Mouse (Mus musculus): ENCODE measurements at regions not wholly inside any gene's neighbourhood (a gene's known extent, or its start where the extent isn't known, plus 50 kb on each side); places are given as distances from the start of the nearest gene placed in this dataset.

DNA sequence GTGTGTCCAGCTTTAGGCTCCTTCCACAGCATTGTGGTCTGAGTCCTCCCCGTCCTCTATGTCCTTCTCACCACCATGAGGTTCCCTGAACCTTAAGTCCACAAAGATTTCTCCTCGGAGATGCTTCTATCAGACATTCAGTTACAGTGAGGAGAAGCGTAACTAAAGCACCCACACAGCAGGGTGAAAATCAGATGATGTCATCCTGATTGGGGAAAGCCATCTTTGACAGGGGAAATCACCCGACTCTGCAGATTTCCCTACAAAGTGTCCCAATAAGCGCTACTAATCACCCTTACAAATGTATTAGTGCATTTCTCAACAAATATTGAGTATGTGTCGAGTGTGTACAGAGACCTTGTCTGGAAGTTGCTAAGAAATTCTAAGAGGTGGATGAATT, 484.8 kb upstream of the Gm19410 start:
- intact Hi-C loops (cut with DNase I), result no loop called here
- DNase-seq (ENCODE audit: low spot score in 2 of 2), result no peak

DNA sequence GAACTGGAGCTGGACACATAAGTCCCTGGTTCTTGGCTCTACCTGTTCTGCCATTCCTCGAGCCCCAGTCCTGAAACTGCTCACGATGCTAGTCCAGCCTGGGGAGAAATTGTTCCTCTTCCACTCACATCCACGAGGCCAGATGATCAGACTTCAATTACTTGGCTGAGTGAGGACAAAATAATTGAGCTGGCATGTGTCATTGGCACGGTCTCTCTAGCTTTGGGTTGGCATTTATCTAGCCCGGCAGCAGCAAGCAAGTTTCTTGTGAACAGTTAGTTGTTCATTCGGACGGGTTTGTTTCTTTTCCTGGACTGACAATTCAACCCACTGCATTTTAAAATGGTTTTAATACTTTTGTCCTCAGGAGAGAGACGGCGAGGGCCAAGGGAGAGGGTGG, 482.2 kb upstream of the Gm19410 start:
- intact Hi-C loops (cut with DNase I), result no loop called here
- no peak for DNase-seq (ENCODE audit: low spot score in 2 of 2)

DNA sequence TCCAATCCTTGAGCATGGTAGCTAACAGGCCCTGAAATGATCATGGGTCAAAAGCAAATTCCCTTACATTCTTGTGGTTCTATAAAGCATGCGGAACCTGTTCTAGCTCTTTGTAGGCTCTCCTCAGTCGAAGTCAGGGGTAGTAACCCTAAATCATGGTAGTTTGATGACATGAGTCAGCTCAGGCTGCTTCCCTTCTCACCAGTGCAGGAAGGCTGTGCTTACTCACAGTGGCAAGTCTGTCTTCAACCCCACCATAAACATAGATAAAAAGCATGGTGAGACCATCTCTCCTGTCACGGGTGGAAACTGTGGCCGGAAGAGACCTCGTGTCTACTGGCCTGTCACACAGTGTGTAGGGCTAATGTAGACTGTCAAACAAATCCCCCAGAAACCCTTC, 476.6 kb upstream of the Gm19410 start:
- intact Hi-C loops (cut with DNase I), result no loop called here
- DNase-seq (ENCODE audit: low spot score in 2 of 2), result no peak

DNA sequence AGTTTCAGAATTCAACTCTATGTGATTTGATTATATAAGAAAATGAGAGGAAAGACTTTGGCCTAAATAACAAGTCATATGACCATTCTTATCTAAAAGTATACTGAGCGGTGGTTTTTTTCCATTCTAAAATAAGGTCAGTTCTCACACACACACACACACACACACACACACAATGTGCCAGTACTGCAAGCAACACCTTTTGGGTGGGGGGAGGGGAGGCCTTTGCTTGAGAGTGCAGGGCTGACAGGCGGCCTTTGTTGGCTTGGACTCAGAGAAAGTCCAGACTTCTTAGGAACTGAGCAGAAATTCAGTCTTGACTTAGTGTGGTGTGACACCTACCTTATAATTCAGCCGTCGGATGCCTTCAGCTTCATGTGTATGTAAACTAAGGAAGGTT, 475.6 kb upstream of the Gm19410 start:
- DNase-seq (ENCODE audit: low spot score in 2 of 2), result no peak
- intact Hi-C loops (cut with DNase I), result no loop called here

DNA sequence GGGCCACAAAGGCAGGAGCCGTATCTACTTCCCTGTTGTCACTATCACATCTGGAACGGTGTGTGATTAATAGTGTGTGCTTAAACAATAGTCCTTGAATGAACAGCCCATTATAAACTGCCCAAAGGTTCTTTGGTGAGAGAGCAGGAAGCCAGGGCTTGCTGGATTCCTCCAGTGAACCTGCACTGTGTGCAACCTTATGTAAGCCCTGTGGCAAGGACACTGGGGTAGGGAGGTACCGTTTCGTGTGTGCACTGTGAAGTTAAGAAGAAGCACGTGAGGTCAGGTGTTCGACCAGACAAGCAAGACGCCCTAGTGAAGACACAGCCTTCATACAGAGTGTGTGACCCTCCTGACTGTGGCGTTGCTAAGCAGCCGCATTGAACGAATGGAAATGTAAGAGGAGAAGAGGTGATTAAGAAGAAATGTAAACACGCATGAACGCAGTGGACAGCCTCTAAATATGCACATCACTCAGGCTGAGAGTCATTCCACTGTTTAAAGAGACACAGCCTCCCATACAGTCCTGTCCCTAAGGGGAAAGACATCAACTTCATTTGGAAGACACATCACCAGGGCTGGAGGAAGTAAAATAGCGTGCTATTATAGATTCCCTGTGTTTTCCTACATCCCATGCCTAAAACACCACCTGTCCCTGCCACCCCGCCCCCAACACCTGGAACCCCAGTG, 472.0 kb upstream of the Gm19410 start:
- no peak for DNase-seq (ENCODE audit: low spot score in 2 of 2)
- intact Hi-C loops (cut with DNase I), result no loop called here

DNA sequence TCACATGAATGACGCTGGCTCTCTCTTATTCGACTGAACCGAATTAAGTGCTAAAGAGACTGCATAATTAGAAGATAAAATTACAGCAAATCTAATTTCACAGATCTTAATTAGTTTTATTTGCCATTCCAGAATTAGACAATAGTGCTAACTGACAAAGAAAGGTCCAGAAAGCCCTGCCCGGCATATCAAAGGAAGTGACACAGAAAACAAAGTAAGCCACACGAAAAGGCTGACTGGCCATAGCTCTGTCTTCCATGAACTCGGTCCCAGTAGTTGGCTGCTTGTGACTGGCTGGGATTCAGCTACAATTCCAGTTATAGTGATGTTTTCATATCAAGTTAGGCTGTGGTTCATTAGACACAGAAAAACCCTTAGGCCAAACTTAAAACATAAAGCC, 468.7 kb upstream of the Gm19410 start:
- intact Hi-C loops (cut with DNase I), result no loop called here

DNA sequence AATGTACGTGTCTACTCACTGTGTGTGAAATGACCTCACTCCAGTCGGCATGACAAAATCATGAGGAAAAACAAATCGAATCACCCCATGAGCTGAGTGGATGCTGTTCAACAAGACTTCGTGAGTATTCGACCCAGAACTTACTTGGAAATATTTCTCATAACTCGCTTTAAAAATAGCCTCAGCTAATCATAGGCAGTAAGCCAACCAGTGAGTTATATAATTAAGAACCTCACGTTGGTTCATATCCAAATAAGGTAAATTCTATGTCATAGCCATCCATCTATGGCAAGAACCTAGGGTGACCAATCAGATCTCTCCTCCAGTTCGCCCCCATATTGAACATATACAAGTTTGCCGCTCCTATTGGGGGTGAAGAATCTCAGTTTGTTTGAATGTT, 466.5 kb upstream of the Gm19410 start:
- DNase-seq (ENCODE audit: low spot score in 2 of 2), result no peak
- intact Hi-C loops (cut with DNase I), result no loop called here

More for the DNA sequence above, 468.7 kb upstream of the Gm19410 start:
- DNase-seq (ENCODE audit: low spot score in 2 of 2), result no peak

DNA sequence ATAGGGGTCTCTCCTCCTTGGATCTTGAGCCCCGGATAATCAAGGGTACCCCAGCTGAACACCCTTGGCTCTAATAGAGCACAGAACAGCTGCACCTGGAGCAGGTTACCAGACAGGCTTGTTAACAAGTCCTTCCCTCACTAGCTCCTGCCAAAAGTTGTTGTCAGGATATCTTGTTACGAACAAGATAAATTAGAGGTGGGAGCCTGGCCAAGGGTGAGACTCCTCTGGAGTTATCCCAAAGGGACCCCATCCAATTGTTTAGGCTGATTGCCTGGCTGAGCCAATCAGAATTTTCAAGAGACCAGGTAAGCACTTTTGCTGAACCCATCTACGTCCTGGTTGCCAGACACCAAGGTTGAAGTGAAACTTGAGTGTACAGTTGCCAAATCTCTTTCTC, 465.2 kb upstream of the Gm19410 start:
- intact Hi-C loops (cut with DNase I), result no loop called here
- no peak for DNase-seq (ENCODE audit: low spot score in 2 of 2)

DNA sequence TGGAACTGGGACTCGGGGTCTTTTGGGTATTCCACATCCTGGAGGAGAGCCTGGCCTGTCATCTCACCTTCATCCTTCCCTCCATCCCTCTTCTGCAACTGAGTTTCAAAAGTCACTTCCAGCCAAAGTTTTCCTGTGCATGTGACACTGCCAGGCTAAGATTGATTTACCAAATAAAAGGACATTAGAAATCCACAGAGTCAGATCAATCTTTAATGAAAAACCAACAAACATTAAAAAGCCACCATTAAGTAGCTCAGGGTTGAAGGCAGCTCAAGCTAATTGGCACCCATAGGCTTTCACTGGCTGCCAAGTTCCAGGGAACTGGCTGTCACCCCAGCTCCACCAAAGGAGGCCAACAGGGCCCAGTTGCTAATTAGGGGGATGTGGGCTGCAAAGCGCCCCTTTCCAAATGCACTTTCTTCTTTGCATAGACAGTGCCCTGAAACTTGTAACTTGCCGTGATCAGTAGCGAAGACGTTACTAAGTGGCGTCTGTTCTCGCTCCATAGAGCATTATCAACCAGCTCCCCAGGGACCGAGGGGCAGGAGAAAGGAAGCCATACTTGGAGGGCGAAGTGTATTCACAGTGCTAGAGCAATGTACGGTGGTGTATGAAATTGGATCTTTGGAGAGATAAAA, 464.6 kb upstream of the Gm19410 start:
- peak in 1 of 2 experiments; percentile 13 for DNase-seq (ENCODE audit: low spot score in 2 of 2)
- intact Hi-C loops (cut with DNase I), result no loop called here

DNA sequence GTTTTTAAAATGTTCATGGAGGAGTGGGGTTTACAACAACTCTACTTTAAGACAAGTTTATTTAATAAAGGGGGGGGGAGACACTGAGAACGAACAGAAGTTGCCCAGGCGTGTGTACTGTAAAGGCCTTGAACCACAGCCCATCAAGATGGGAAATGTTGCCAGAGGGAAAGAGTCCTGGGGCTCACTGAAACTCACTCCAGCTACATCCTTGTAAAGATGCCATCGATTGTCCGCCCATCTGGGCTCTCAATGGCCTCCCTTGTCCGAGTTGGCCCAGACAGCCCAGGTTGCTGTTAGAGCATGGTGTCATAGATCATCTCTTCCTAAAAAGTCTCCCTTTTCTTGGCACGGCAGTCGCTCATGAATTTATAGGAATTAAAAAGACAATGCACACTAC, 462.7 kb upstream of the Gm19410 start:
- intact Hi-C loops (cut with DNase I), result no loop called here
- no peak for DNase-seq (ENCODE audit: low spot score in 2 of 2)

DNA sequence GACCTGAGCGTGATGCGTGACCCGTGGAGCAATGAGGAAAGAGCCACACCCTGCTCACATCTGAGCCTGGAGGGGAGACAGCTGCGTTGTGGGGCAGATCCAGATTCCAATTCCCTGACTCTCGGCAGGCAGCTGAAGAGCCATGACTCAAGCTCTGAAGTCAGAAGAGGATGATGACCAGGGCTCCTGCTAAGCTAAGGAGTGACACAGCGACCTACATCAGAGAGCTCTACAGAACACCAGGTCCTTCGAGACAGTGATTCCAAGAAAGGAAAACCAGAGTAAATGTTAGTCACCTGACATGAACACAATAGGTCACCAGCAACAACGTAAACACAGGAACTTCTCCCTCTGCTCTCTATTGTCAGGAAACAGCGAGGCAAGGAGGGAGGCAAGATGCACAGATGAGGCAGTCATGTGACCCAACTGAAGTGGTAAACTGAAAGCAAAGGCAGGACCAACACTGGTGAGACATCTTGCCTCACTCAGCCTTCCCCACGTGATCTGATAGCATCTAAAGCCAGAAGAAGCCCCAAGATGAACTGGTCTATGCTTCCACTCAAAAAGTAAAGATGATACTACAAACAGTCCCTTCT, 444.2 kb upstream of the Gm19410 start:
- no peak for DNase-seq (ENCODE audit: low spot score in 2 of 2)
- intact Hi-C loops (cut with DNase I), result no loop called here

DNA sequence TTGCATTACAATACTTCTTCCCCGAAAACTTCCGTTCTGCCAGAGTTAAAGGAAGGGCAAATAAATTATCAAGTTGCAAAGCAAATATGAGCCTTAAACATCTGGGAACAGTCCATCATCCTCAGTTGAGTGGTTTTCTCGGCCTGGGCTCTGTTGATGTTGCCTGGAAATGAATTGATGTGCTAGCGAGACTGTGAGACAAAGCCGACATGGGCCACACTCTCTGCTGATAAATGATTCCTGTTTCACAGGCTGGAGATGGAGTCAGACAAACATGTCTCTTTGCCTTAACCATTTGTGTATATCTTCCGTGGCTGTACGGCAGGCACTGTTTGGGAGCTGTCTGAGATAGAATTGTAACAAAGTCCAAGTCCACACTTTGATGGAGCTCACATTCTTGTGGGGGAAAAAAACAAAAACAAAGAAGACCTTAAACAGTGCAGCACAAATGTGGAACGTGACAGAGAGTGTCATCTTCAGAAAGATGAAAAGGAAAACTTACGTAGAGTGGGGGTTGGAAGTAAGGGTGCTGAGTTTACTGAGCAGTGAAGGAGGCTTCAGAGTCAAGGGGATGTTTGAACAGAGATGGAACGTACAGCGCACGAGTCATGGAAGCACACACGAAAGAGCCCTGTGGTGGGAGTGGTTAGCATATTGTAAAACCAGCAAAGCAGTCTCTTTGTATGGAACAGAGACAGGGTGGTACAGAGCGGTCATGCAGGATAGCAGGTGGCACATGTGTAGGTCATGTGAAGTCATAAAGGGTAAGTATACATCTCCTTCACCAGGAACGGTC, 442.2 kb upstream of the Gm19410 start:
- intact Hi-C loops (cut with DNase I), result no loop called here
- no peak for DNase-seq (ENCODE audit: low spot score in 2 of 2)

Measured in left cerebral cortex, postnatal 14 days (tissue).